Mouse (Mus musculus) liver, embryonic 14.5 days (tissue): Measurements from ENCODE around the gene Fam189a2.

Experiments used
- CTCF ChIP-seq: IDR thresholded peaks from 2 replicates; pipeline ENCODE4 v1.5.1; 2016; ENCODE audit warnings: antibody characterized with exemption, low read depth, control low read depth
- EP300 ChIP-seq: IDR thresholded peaks from 2 replicates; pipeline ENCODE4 v1.6.1; 2016; ENCODE audit warnings: antibody characterized with exemption, low read depth

DNA sequence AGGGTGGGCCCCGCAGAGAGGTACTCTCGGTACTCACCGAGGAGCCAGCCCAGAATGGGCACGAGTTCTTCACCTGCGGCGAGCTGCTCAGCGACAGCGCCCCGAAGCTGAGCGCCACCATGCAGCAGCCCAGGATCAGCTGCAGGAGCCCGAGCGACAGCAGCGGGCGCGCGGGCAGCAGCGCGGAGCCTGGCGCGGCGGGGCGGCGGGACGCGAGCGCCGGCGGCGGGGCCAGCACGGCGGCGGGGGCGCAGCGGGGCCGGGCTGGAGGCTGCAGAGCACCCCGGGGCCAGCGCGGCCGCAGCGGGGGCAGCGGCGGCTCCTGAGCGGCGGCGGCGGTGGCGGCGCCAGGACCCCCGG is 328 bp downstream of the Fam189a2 start:
- no peak for TF ChIP-seq CTCF
- TF ChIP-seq EP300: no peak
